In the genomic region with DNA sequence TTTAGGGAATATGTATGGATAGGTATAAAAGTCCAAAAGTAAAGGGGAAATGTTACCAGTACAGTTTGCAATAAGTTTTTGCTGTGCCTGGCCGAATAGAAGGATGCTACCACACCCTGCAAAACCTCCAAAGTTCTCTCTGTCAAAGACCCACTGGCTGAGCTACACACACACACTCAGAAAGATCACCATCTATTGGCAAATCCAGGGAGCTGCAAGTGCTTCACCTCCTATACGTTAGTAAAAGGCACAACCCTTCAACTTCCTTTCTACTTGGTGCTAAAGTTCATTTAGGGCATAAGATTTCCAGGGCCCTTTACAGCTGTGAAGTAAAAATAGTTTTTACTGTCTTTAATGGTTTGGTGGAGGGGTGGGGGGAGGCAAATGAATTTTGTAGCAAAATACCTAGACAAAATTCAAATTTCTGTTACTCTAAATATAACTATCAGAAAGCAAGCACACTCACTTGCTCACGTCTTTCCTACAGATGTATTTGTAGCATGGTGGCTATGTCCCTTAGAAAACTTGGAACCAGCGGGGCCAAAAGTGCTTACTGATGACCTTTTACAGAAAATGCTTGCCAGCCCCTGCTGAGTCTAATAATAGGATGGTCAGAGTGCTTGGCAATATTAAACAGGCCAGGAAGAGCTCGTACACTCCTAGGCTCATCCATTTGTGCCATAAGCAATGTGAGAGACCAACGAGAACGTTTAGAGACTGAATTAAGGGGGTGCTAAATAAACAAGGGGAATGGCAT, we compare ENCODE assay signal across 8 mouse cellular contexts. TPM values are rescaled to one million over a fixed set of nuclear protein-coding genes. Genes with fewer than 3 reads are reported as not detected.
DNase-seq lines count a peak whose midpoint lies in the region; ATAC-seq and TF ChIP-seq lines count a peak whose summit lies in the region.

No protein-coding gene starts in this region.

- no peak for TF ChIP-seq EP300 in liver, embryonic 14.5 days (IDR thresholded peaks at IDR 0.05; ENCODE audit: low read depth)
- no peak for TF ChIP-seq EP300 in stomach, postnatal 0 days (optimal IDR thresholded peaks at IDR 0.05)

- H3K4me2 ChIP-seq in liver, embryonic 14.5 days (ENCODE audit: low read depth), result no peak overlapping the region
- no peak overlapping the region for H3K4me2 ChIP-seq in liver, embryonic 11.5 days
- peak overlapping the region; percentile 37; the same call in 1 of the 2 replicates for H3K4me2 ChIP-seq in heart, embryonic 16.5 days (ENCODE audit: low read depth, low read length)
- H3K4me2 ChIP-seq in stomach, postnatal 0 days (replicated peaks; ENCODE audit: low read depth), result no peak overlapping the region

- peak; percentile 10 for DNase-seq in adrenal gland, adult 2 months
- DNase-seq in adrenal gland, adult 18-20 months (ENCODE audit: low spot score in 2 of 2), result no peak
- DNase-seq in liver, embryonic 14.5 days (ENCODE audit: low read depth in 3 of 3, low spot score in 3 of 3), result peak in 1 of 3 experiments; percentile 22
- no peak for DNase-seq in liver, embryonic 11.5 days (ENCODE audit: low spot score)
- no peak for DNase-seq in stomach, postnatal 0 days (ENCODE audit: low spot score)
- no peak for DNase-seq in right cerebral cortex, postnatal 10 days (ENCODE audit: low spot score in 2 of 2)

- no peak overlapping the region for H3K4me3 ChIP-seq in liver, embryonic 14.5 days (ENCODE audit: insufficient read depth in 1 of 2, low read depth in 2 of 2, low read length in 2 of 2)
- H3K4me3 ChIP-seq in liver, embryonic 11.5 days (ENCODE audit: low read depth, low read length), result no peak overlapping the region
- no peak overlapping the region for H3K4me3 ChIP-seq in heart, embryonic 16.5 days (ENCODE audit: low read length)
- H3K4me3 ChIP-seq in stomach, postnatal 0 days (ENCODE audit: low read depth, low read length), result no peak overlapping the region

- H3K27ac ChIP-seq in liver, embryonic 14.5 days, result no peak overlapping the region
- H3K27ac ChIP-seq in liver, embryonic 11.5 days (ENCODE audit: low read depth, low read length), result no peak overlapping the region
- peak overlapping the region; percentile 99 for H3K27ac ChIP-seq in heart, embryonic 16.5 days (ENCODE audit: low read length)
- H3K27ac ChIP-seq in stomach, postnatal 0 days (replicated peaks), result no peak overlapping the region

- H3K9ac ChIP-seq in liver, embryonic 14.5 days (replicated peaks), result no peak overlapping the region
- H3K9ac ChIP-seq in liver, embryonic 11.5 days (ENCODE audit: low read depth, low read length), result no peak overlapping the region
- peak overlapping the region; percentile 46 for H3K9ac ChIP-seq in heart, embryonic 16.5 days (ENCODE audit: low read length)
- no peak overlapping the region for H3K9ac ChIP-seq in stomach, postnatal 0 days (ENCODE audit: low read length)

- WGBS in liver, embryonic 14.5 days (ENCODE audit: insufficient replicate concordance), result 43% methylated on average over 7 of the region's 7 CpGs
- WGBS in liver, embryonic 11.5 days, result 62% methylated on average over 7 of the region's 7 CpGs
- WGBS in heart, embryonic 16.5 days, result 33% methylated on average over 7 of the region's 7 CpGs
- WGBS in stomach, postnatal 0 days, result 57% methylated on average over 7 of the region's 7 CpGs

- no peak for ATAC-seq in liver, embryonic 14.5 days (ENCODE audit: insufficient read depth)
- no peak for ATAC-seq in liver, embryonic 11.5 days (replicated peaks; ENCODE audit: low FRiP score)
- no peak for ATAC-seq in heart, embryonic 16.5 days (replicated peaks; ENCODE audit: extremely low read depth, insufficient read depth, low FRiP score)
- no peak for ATAC-seq in stomach, postnatal 0 days (ENCODE audit: low FRiP score, low TSS enrichment)
- ATAC-seq in frontal cortex, adult (ENCODE audit: low TSS enrichment), result no peak

- peak; percentile 47 for TF ChIP-seq CTCF in liver, embryonic 14.5 days (IDR thresholded peaks at IDR 0.05; ENCODE audit: low read depth)
- TF ChIP-seq CTCF in stomach, postnatal 0 days (IDR thresholded peaks at IDR 0.05; ENCODE audit: low read depth), result peak; percentile 63

- no peaks in the 10 kb centered on the region for H3K36me3 ChIP-seq in liver, embryonic 14.5 days (replicated peaks; ENCODE audit: control insufficient read depth, insufficient read depth, low read depth)
- H3K36me3 ChIP-seq in liver, embryonic 11.5 days (ENCODE audit: control insufficient read depth, insufficient read depth, low read length), result no peaks in the 10 kb centered on the region
- H3K36me3 ChIP-seq in heart, embryonic 16.5 days (ENCODE audit: control insufficient read depth, insufficient read depth), result no peaks in the 10 kb centered on the region
- no peaks in the 10 kb centered on the region for H3K36me3 ChIP-seq in stomach, postnatal 0 days (ENCODE audit: control insufficient read depth, insufficient read depth, low read length)

- no peaks in the 10 kb centered on the region for H3K9me3 ChIP-seq in liver, embryonic 14.5 days (ENCODE audit: control insufficient read depth, low read length)
- no peaks in the 10 kb centered on the region for H3K9me3 ChIP-seq in liver, embryonic 11.5 days (ENCODE audit: control insufficient read depth, low read length)
- H3K9me3 ChIP-seq in heart, embryonic 16.5 days (replicated peaks; ENCODE audit: control insufficient read depth, low read length), result no peaks in the 10 kb centered on the region
- no peaks in the 10 kb centered on the region for H3K9me3 ChIP-seq in stomach, postnatal 0 days (ENCODE audit: control insufficient read depth, low read length)

- no peaks in the 10 kb centered on the region for H3K27me3 ChIP-seq in liver, embryonic 14.5 days (ENCODE audit: control insufficient read depth, insufficient read depth, low read length)
- no peaks in the 10 kb centered on the region for H3K27me3 ChIP-seq in liver, embryonic 11.5 days (replicated peaks; ENCODE audit: control insufficient read depth, insufficient read depth, low read length)
- H3K27me3 ChIP-seq in heart, embryonic 16.5 days (ENCODE audit: control insufficient read depth, insufficient read depth, low read length), result no peaks in the 10 kb centered on the region
- H3K27me3 ChIP-seq in stomach, postnatal 0 days (ENCODE audit: control insufficient read depth, insufficient read depth, low read length), result no peaks in the 10 kb centered on the region

- H3K4me1 ChIP-seq in liver, embryonic 14.5 days (replicated peaks; ENCODE audit: control insufficient read depth in 2 of 2, insufficient read depth in 2 of 2, low read length in 1 of 2), result peaks cover 8 to 19% of the 10 kb centered on the region in 2 experiments
- peaks cover 10% of the 10 kb centered on the region for H3K4me1 ChIP-seq in liver, embryonic 11.5 days (replicated peaks; ENCODE audit: control insufficient read depth, insufficient read depth, low read length)
- peaks cover 23% of the 10 kb centered on the region for H3K4me1 ChIP-seq in heart, embryonic 16.5 days (ENCODE audit: control insufficient read depth, insufficient read depth, low read length)
- no peaks in the 10 kb centered on the region for H3K4me1 ChIP-seq in stomach, postnatal 0 days (replicated peaks; ENCODE audit: control insufficient read depth, insufficient read depth)

RNA-seq across cellular contexts. Expression of a gene that starts 2.4 kb away (rescaled TPM):
- total RNA-seq in adrenal gland, adult 2 months (2021), result 10 to 100 TPM; 75.5 to 82.3 TPM
- polyA plus RNA-seq in adrenal gland, adult 2 months (2012; rRNA removed), result 3.1 and 3.2 TPM in 2 replicates
- total RNA-seq in adrenal gland, adult 18-20 months (2021), result 10 to 100 TPM; 67.0 to 79.3 TPM
- 7.6 and 11.1 TPM in 2 replicates for polyA plus RNA-seq in liver, embryonic 14.5 days (2012; rRNA removed)
- polyA plus RNA-seq in liver, embryonic 14.5 days (2014; fragmentation: Nextera tagmentation; extraction: Ambion mirVana), result 23.0 and 26.4 TPM in 2 replicates
- 35.5 and 40.3 TPM in 2 replicates for polyA plus RNA-seq in liver, embryonic 11.5 days (2014; fragmentation: Nextera tagmentation; extraction: Ambion mirVana)
- polyA plus RNA-seq in heart, embryonic 16.5 days (2015; fragmentation: Nextera tagmentation; extraction: Ambion mirVana), result 61.5 and 69.2 TPM in 2 replicates
- polyA plus RNA-seq in stomach, postnatal 0 days (2015; fragmentation: Nextera tagmentation; extraction: Ambion mirVana), result 79.1 and 79.7 TPM in 2 replicates

RNA-seq across cellular contexts. Expression of a gene that starts 52.9 kb away (rescaled TPM):
- total RNA-seq in adrenal gland, adult 2 months (2021), result under 1 TPM in 1 of 2 experiments, not detected in 1; 0.41 TPM
- 0.09 TPM in 2 replicates for polyA plus RNA-seq in adrenal gland, adult 2 months (2012; rRNA removed)
- under 1 TPM; 0.27 to 0.90 TPM for total RNA-seq in adrenal gland, adult 18-20 months (2021)
- 0.04 and 0.08 TPM in 2 replicates for polyA plus RNA-seq in liver, embryonic 14.5 days (2012; rRNA removed)
- polyA plus RNA-seq in liver, embryonic 14.5 days (2014; fragmentation: Nextera tagmentation; extraction: Ambion mirVana), result 0.11 TPM in 1 of 2 replicates, not detected in the other
- polyA plus RNA-seq in liver, embryonic 11.5 days (2014; fragmentation: Nextera tagmentation; extraction: Ambion mirVana), result 1.4 and 1.6 TPM in 2 replicates
- 118 and 136 TPM in 2 replicates for polyA plus RNA-seq in heart, embryonic 16.5 days (2015; fragmentation: Nextera tagmentation; extraction: Ambion mirVana)
- polyA plus RNA-seq in stomach, postnatal 0 days (2015; fragmentation: Nextera tagmentation; extraction: Ambion mirVana), result 0.30 and 0.56 TPM in 2 replicates

RNA-seq across cellular contexts. Expression of a gene that starts 53.5 kb away (rescaled TPM):
- under 1 TPM in 1 of 2 experiments, not detected in 1; 0.24 TPM for total RNA-seq in adrenal gland, adult 2 months (2021)
- 0.11 and 0.12 TPM in 2 replicates for polyA plus RNA-seq in adrenal gland, adult 2 months (2012; rRNA removed)
- total RNA-seq in adrenal gland, adult 18-20 months (2021), result under 1 TPM in 1 of 2 experiments, not detected in 1; 0.61 TPM
- polyA plus RNA-seq in liver, embryonic 14.5 days (2012; rRNA removed), result not detected in 2 replicates
- polyA plus RNA-seq in liver, embryonic 14.5 days (2014; fragmentation: Nextera tagmentation; extraction: Ambion mirVana), result not detected in 2 replicates
- polyA plus RNA-seq in liver, embryonic 11.5 days (2014; fragmentation: Nextera tagmentation; extraction: Ambion mirVana), result not detected in 2 replicates
- polyA plus RNA-seq in heart, embryonic 16.5 days (2015; fragmentation: Nextera tagmentation; extraction: Ambion mirVana), result 3.0 and 17.6 TPM in 2 replicates
- polyA plus RNA-seq in stomach, postnatal 0 days (2015; fragmentation: Nextera tagmentation; extraction: Ambion mirVana), result not detected in 2 replicates

Comparison
In these comparisons a context has a peak if more than half of its experiments do, and no peak if none do; other contexts are left out.
1. RNA of a gene that starts 52.9 kb away (polyA plus RNA-seq): 118 to 136 TPM in heart, embryonic 16.5 days; 1.4 to 1.6 TPM in liver, embryonic 11.5 days, 0.30 to 0.56 TPM in stomach, postnatal 0 days, 0.04 to 0.11 TPM in liver, embryonic 14.5 days and 0.09 TPM in adrenal gland, adult 2 months; every median in the first group is over 10 times any median in the second.